Mouse (Mus musculus) liver, postnatal 0 days (tissue): Measurements from ENCODE around the gene Exoc1.

Experiments
- CTCF ChIP-seq: sonication (generic); IDR thresholded peaks from 2 replicates; pipeline ENCODE4 v1.5.1; 2016; ENCODE audit warnings: antibody characterized with exemption, low read depth
- EP300 ChIP-seq: IDR thresholded peaks from 2 replicates; pipeline ENCODE4 v1.6.1; 2016; ENCODE audit warnings: antibody characterized with exemption, low read depth, mild to moderate bottlenecking

DNA sequence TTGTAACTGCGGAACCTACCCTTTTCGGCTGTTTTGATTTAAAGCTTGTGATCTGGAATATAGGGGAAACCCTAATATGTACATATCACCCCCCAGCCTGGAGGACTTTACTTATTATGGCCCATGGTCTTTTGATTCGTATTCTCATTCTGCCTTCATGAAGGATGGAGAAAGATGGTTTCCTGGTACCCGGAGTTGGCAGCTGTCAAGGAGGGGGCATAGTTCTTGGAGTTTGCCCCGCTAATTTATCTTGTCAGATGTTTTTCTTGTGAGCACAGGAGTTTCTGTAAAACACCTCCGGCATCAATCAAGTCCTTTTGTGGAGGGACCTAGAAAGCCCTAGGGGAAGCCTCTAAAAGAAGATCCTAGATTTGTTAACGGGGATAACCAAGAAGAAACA is 60.2 kb downstream of the Exoc1 start:
- TF ChIP-seq CTCF, result no peak
- no peak for TF ChIP-seq EP300
